Mouse (Mus musculus): ENCODE measurements around the gene Nat9.

Nat9 gene

DNA sequence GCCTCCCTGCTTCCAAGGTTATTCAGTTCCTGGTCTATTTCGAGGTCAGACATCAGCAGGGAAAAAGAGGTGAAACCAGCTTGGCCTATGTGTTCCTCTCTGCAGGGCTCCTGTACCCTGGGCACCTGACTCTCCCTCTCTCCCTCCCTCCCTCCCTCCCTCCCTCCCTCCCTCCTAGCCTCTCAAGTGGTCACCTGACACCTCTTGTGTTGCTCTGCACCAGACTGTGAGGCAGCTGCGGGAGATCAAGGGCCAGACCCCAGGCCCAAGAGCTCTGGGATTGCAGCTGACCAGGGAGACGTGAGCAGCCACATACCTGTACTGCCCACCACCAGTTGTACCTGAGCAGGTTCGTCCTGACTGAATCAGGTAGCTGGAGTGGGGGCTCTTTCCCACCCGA lies 27.5 kb upstream of the Nat9 start:
- DNase-seq: peak in 1 of 2 experiments; percentile 11

GRCm38 (mm10) chr11:115212116-115212515 lies 24.5 kb upstream of the Nat9 start:
- peak; percentile 81 to 82 for DNase-seq

GRCm38 (mm10) chr11:115209958-115210357 lies 22.3 kb upstream of the Nat9 start:
- DNase-seq: peak; percentile 9 to 24

- DNase-seq: peak; percentile 55 to 57
These were observed 21.4 kb upstream of the Nat9 start for GRCm38 (mm10) chr11:115208776-115209732.

- DNase-seq: peak; percentile 55 to 57
These were observed 20.5 kb upstream of the Nat9 start for GRCm38 (mm10) chr11:115208126-115208525.

- peak in 1 of 2 experiments; percentile 71 for DNase-seq
These were observed 15.1 kb upstream of the Nat9 start for GRCm38 (mm10) chr11:115202756-115203155.

DNA sequence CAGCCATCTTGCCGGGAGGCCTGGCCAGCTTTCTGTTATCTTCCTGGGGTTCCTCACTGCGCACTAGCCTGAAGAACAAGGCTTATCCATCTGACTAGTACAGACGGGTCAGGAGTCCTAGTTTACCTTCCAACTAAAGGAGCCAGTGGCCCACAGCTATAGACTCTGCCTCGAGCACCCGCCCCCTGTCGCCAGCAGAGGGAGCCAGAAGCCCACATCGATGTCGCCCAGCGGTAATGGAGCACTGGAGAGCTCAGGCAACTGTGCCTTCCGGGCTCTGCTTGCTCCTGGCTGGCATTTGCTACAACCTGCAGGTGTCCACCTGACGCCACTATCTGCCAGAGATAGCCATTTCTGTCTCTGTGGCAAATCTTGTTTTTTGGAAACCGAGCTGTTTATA lies 14.7 kb upstream of the Nat9 start:
- peak; percentile 95 to 97 for DNase-seq

GRCm38 (mm10) chr11:115200520-115200919 lies 12.9 kb upstream of the Nat9 start:
- no peak for DNase-seq

- no peak for DNase-seq
These were observed 11.3 kb upstream of the Nat9 start for GRCm38 (mm10) chr11:115198932-115199384.

DNA sequence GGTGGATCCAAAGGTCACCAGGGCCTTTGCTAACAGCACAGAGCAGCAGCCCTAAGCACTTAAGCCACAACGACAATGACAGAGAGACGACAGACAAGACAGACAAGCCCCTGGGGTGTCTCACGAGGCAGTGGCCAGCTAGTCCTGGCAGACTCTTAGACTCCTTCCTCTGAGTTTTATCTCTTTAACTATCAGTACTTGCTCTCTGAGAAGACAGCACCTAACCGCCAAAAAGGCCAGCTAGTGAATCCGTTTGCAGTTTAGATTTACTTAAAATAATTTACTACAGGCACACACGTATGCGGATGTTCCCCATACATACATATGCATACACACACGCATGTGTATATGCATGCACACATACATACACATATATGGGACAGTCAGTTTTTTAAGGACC lies 9.9 kb upstream of the Nat9 start:
- no peak for DNase-seq

DNA sequence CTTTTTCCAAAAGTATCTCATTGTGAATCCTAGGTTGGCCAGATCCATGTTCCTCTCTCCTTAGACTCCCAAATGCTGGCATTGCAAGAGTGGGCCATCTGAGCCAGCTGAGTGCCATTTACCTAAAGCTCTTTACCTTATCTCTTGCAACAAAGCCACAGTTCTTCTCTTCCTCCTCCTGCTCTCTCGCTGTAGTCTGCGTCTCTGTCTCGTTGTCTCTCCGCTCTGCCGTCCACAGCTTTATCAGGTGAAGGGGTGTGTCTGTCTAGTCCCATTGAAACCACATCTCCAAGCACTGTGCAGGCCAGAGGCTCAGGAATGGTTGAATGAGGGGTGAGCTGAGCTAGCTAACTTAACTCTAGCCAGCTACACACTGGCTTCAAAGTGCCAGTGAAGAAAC lies 8.3 kb upstream of the Nat9 start:
- no peak for DNase-seq

DNA sequence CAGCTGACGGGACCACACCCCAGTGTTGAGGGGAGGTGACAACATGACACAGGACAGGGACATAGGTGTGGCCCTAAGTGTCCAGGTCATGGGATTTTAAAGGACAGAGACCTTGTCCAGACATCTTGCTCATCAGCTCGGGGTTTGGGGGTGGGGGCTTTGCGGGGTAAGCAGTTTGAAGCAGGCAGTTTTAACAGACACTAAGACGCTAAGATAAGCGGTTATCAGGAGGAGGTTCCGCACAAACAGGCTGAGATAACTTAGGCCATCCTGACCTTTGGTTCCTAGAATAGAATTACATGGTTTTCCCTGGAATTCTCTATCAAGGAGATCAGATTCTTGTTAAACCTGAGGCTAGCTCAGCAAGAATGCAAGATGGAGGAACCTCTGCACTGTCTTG lies 7.0 kb upstream of the Nat9 start:
- no peak for DNase-seq

- DNase-seq: no peak
These were observed 4.5 kb upstream of the Nat9 start for GRCm38 (mm10) chr11:115192180-115192579.

DNA sequence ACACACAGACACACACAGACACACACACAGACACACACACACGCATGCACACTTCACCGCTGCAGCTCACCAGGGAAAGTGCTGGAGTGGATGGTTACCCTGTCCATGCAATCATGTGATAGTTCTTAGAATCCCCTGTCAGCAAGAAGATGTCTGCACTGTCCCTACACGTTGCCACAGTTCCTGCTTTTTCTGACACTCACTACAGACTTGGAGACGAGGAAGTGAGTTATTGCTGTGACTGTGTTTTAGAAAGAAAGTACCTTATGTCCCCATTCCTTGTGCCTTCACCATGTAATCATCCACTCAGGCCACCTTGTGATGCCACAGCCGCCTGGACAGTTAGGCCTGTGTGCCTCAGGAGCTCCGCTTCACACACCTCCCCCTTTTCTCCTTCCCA lies 1.6 kb upstream of the Nat9 start:
- no peak for DNase-seq

DNA sequence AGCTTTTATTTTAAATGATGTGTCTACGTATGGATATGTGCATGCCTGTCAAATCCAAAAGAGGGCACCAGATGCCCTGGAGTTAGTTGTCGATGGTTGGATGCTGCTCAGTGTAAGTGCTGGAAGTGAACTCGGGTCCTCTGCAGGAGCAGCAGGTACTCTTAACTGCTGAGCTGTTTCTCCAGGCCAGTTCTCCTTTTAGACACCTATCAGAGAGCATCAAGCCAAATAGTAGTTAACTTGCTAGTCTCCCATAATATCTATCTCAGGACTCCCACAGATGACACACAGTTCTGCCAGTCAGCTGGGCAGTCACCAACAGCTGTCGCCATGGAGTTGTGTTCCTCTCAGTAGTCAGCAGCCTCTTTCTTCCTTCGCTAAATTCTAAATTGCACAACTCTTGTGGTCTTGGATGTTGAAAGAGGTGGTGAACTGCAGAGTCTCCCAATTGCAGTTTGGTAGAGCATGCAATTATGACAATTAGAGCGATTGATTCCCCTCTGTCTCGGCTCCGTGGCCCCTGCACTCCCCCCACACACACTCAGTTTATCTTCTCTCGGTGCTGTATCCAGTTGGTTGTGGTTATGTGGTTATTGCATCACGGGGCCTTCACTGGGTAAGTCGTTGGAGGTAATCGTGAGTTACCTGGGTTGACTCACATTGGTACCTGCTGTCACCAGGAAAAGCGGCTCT lies 1.0 kb upstream of the Nat9 start:
- no peak for DNase-seq

DNA sequence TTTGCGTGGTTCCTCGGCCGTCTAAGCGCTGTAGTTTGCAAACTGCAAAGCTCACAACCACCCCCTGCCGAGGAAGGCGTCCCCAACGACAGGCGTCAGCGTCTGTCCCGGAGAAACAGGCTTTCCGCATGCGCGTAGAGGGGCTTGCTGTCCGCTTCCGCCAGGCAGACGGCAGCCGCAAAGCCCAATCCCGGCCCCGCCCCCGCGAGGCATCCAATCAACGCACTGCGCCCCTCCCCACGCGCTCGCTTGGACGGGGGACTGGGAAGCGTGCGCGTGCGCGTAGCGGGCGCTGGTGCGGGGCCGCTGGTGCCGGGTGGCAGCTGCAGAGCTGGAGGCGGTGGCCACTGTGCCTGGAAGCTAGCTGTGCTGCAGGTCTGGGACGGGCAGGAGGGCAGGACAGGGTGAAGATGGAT lies 427 bp downstream of the Nat9 start, which contains the start of gene Tmem104:
Tmem104 (plus strand) TSS at position 264 of the 416 bp plus-strand sequence.
- peak; percentile 99 to 100 for DNase-seq

DNA sequence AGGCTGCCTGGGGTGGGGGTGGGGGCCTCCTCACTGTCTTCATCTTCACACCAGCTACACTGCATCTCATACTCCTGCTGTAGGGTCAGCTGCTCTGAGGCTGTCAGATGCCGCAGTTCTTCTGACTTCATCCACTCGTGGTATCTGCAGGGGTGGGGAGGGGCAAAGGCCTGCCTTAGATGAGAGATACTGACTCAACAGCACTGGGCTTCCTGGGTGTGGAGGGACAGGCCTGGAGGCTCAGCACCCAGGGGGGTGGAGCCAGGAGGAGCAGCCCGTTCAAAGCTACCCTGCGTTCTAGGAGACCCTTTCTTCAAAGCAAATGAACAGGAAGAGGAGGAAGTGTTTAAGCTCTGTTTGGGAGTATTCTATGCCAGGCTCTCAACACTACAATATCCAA lies 2.7 kb downstream of the Nat9 start:
- no peak for DNase-seq

DNA sequence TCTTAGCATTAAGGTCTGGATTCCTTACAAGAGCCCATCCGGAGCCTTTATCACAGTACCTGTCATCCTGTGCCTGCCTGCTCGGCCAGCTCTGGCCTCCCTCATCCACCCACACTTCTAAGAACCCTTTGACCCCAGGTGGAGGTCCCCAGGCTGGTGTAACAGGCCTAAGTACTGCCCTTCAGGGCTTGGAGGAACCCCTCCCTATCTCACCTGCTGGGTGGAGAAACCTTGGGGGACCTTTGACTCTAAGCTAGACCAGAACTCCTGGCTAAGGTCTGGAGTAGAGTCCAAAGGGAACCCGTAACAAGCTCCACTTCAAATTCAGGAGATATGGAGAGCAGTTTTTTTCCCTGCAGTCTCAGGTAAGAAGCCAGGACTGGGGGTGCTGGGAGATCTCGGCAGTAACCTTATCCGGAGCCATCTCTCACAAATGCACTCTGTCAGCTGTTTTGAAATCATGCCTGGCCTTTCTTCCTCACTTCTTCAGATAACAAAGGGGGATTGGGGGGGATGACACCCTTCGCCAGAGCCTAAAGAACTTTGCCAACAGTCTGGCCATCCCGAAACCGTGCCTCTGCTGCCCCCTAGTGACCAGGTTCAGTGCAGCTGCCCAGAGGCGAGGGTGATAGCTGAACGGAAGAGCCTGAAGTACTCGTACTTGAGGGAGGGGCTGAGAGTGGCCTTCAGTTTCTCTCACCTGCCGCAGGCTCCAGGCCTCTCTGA lies 5.6 kb downstream of the Nat9 start:
- DNase-seq: peak; percentile 86 to 87

GRCm38 (mm10) chr11:115179881-115180280 lies 7.8 kb downstream of the Nat9 start:
- DNase-seq: no peak

GRCm38 (mm10) chr11:115179191-115179590 lies 8.5 kb downstream of the Nat9 start:
- DNase-seq: no peak

DNA sequence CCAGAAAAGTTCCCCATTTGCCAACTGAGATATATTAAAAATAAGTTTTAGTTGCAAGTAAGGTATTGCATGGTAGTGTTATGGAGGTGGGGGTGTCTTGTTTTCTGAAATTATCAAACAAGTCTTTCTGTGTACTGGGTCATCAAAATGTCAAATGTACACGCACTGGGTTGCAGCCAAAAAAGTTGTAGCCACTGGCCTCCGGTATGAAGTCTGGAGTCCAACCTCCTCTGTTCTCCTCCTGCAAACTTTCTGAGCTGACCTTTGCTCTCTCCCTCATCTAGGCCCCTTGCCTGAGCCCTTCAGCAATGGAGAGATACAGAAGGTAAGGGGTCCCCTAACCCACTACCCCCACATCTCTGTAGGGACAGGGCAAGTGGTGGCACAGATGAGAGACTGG lies 8.9 kb downstream of the Nat9 start:
- no peak for DNase-seq

DNA sequence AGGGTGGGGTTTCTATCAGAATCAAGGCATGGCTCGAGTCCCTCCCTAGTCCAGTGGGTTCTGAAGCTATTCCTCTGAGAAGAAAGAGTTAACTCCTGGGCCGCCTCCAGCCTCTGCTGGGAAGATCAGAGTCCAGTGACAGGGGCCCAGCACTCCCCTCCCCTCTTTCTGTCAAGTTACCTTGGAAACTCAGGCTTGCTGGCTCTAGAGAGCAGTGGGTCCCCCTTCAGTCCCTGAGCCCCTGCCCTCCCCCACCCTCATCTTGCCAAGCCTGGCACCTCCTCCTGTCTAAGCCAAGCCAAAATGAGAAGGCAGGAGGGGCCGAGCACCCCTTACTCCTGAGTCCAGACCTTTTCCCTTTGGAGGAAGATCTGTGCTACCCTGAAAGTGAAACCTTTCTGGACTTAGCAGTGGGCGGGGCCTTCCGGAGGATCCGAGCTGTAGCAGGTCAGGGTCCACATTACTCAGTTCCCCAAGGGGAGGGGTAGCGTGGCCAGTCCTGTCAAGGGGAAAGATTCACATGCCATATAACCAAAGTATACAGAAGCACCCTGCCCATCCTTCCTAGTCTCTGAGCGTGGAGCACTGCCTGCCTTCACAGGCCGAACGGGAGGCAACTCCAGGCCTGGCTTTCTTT lies 10.0 kb downstream of the Nat9 start:
- DNase-seq: no peak

All from cerebellum, postnatal 36 days (tissue).